Mouse (Mus musculus): ENCODE data around the gene Selenos. TPM values are rescaled to one million over a fixed set of nuclear protein-coding genes. Genes with fewer than 3 reads are reported as not detected.
"Not testable (repeated sequence)": the region's sequence is repeated elsewhere in the genome, so short reads cannot be mapped to it uniquely, and the experiment has no call there.

The Selenos gene
- total RNA-seq (2021), result 100 to 1,000 TPM; 110 to 117 TPM
- long read RNA-seq, experiment 1, transcript Selenos-201 (6 exons, 1,191 nt), result major isoform, 191 of 212 reads
- long read RNA-seq, experiment 1, transcript Selenos-205 (6 exons, 1,157 nt), result minor isoform, 7 of 212 reads
- long read RNA-seq, experiment 1, partial matches to known transcripts, result 6 of 212 reads
- long read RNA-seq, experiment 1, other reads (novel, unspliced or antisense), result 4 of 212 reads
- long read RNA-seq, experiment 2, transcript Selenos-201 (6 exons, 1,191 nt), result major isoform, 46 of 51 reads
- long read RNA-seq, experiment 2, partial matches to known transcripts, result 0 of 51 reads
- long read RNA-seq, experiment 2, other reads (novel, unspliced or antisense), result 1 of 51 reads

- DNase-seq, result peak; percentile 96 to 97
These were observed at the start of gene Selenos for GRCm38 (mm10) chr7:66079364-66080230. Gene Selenos (plus strand): TSS chr7:66079649.

- DNase-seq, result no peak
These were observed 42.6 kb upstream of the Selenos start for GRCm38 (mm10) chr7:66036809-66037208.

- peak in 1 of 2 experiments; percentile 17 for DNase-seq
These were observed 41.2 kb upstream of the Selenos start for GRCm38 (mm10) chr7:66038261-66038660.

- no peak for DNase-seq
These were observed 40.7 kb upstream of the Selenos start for GRCm38 (mm10) chr7:66038730-66039129.

GRCm38 (mm10) chr7:66040026-66040814 is 39.2 kb upstream of the Selenos start:
- no peak for DNase-seq

GRCm38 (mm10) chr7:66043552-66044459 is 35.6 kb upstream of the Selenos start, which contains the start of gene Gm45213:
Gene Gm45213 (plus strand): TSS chr7:66043602.
- DNase-seq, result no peak

GRCm38 (mm10) chr7:66044617-66045016 is 34.8 kb upstream of the Selenos start:
- no peak for DNase-seq

- DNase-seq, result peak in 1 of 2 experiments; percentile 29
These were observed 32.2 kb upstream of the Selenos start for GRCm38 (mm10) chr7:66046921-66047918.

GRCm38 (mm10) chr7:66047975-66048374 is 31.5 kb upstream of the Selenos start:
- DNase-seq, result no peak

- DNase-seq, result no peak
These were observed 30.8 kb upstream of the Selenos start for GRCm38 (mm10) chr7:66048446-66049230.

- no peak for DNase-seq
These were observed 25.4 kb upstream of the Selenos start for GRCm38 (mm10) chr7:66053946-66054483.

GRCm38 (mm10) chr7:66055356-66055755 is 24.1 kb upstream of the Selenos start:
- DNase-seq, result not testable (repeated sequence)

- no peak for DNase-seq
These were observed 20.7 kb upstream of the Selenos start, which contains the start of gene Snrpa1 for GRCm38 (mm10) chr7:66058703-66059102. Gene Snrpa1 (plus strand): TSS chr7:66059003.

- peak; percentile 92 for DNase-seq
These were observed 19.1 kb upstream of the Selenos start for GRCm38 (mm10) chr7:66060066-66060956.

GRCm38 (mm10) chr7:66061057-66061456 is 18.4 kb upstream of the Selenos start:
- no peak for DNase-seq

GRCm38 (mm10) chr7:66076411-66076810 is 3.0 kb upstream of the Selenos start:
- no peak for DNase-seq

GRCm38 (mm10) chr7:66080231-66080613 is 773 bp downstream of the Selenos start:
- no peak for DNase-seq
